Mouse (Mus musculus) CD4-positive, CD25-positive, alpha-beta regulatory T cell, adult 2 months (primary cell): ENCODE measurements around the gene Ccdc88c.

ENCODE experiments used
- DNase-seq: peaks from one replicate; pipeline ENCODE4 v3.0.0-alpha.2; 2012; ENCODE audit warnings: low read depth, low spot score

The Ccdc88c gene

GRCm38 (mm10) chr12:100969808-100970207, 59.0 kb downstream of the Ccdc88c start:
- no peak for DNase-seq

GRCm38 (mm10) chr12:100967383-100967782, 61.5 kb downstream of the Ccdc88c start:
- no peak for DNase-seq

- DNase-seq, result no peak
Measured at GRCm38 (mm10) chr12:100966253-100966652, 62.6 kb downstream of the Ccdc88c start.

- no peak for DNase-seq
Measured at GRCm38 (mm10) chr12:100965298-100965697, 63.6 kb downstream of the Ccdc88c start.

GRCm38 (mm10) chr12:100958621-100959592, 69.9 kb downstream of the Ccdc88c start:
- no peak for DNase-seq

- DNase-seq, result peak; percentile 91
Measured at GRCm38 (mm10) chr12:100958006-100958405, 70.8 kb downstream of the Ccdc88c start.

- DNase-seq, result no peak
Measured at GRCm38 (mm10) chr12:100957257-100957656, 71.6 kb downstream of the Ccdc88c start.

GRCm38 (mm10) chr12:100956825-100957224, 72.0 kb downstream of the Ccdc88c start:
- DNase-seq, result no peak

- no peak for DNase-seq
Measured at GRCm38 (mm10) chr12:100956028-100956427, 72.8 kb downstream of the Ccdc88c start.

- DNase-seq, result no peak
Measured at GRCm38 (mm10) chr12:100953926-100954325, 74.9 kb downstream of the Ccdc88c start.

- peak; percentile 87 for DNase-seq
Measured at GRCm38 (mm10) chr12:100952193-100952931, 76.5 kb downstream of the Ccdc88c start.

- no peak for DNase-seq
Measured at GRCm38 (mm10) chr12:100949146-100949545, 79.7 kb downstream of the Ccdc88c start.

- no peak for DNase-seq
Measured at GRCm38 (mm10) chr12:100948021-100948420, 80.8 kb downstream of the Ccdc88c start.

GRCm38 (mm10) chr12:100945948-100946347, 82.9 kb downstream of the Ccdc88c start:
- DNase-seq, result no peak

- no peak for DNase-seq
Measured at GRCm38 (mm10) chr12:100945501-100945900, 83.4 kb downstream of the Ccdc88c start.

- DNase-seq, result no peak
Measured at GRCm38 (mm10) chr12:100944921-100945336, 83.9 kb downstream of the Ccdc88c start.

GRCm38 (mm10) chr12:100943146-100943545, 85.7 kb downstream of the Ccdc88c start:
- DNase-seq, result no peak

GRCm38 (mm10) chr12:100941361-100941760, 87.5 kb downstream of the Ccdc88c start:
- DNase-seq, result no peak

GRCm38 (mm10) chr12:100937441-100938360, 91.2 kb downstream of the Ccdc88c start:
- DNase-seq, result no peak

- no peak for DNase-seq
Measured at GRCm38 (mm10) chr12:100936737-100937136, 92.1 kb downstream of the Ccdc88c start.

- peak; percentile 84 for DNase-seq
Measured at GRCm38 (mm10) chr12:100936116-100936515, 92.7 kb downstream of the Ccdc88c start.
